Mouse (Mus musculus) heart, adult 8-10 months (tissue): Measurements from ENCODE around the gene Sebox. TPM values are rescaled to one million over a fixed set of nuclear protein-coding genes. Genes with fewer than 3 reads are reported as not detected.

ENCODE experiments used
- DNase-seq: peaks from one replicate; pipeline ENCODE4 v3.0.0; 2022; ENCODE audit warnings: low spot score
- total RNA-seq, 4 experiments: library from RNA; stranded (reverse); gene quantifications; 2 replicates each; pipeline ENCODE4 v1.2.4; 2022

The Sebox gene
- total RNA-seq, result not detected

DNA sequence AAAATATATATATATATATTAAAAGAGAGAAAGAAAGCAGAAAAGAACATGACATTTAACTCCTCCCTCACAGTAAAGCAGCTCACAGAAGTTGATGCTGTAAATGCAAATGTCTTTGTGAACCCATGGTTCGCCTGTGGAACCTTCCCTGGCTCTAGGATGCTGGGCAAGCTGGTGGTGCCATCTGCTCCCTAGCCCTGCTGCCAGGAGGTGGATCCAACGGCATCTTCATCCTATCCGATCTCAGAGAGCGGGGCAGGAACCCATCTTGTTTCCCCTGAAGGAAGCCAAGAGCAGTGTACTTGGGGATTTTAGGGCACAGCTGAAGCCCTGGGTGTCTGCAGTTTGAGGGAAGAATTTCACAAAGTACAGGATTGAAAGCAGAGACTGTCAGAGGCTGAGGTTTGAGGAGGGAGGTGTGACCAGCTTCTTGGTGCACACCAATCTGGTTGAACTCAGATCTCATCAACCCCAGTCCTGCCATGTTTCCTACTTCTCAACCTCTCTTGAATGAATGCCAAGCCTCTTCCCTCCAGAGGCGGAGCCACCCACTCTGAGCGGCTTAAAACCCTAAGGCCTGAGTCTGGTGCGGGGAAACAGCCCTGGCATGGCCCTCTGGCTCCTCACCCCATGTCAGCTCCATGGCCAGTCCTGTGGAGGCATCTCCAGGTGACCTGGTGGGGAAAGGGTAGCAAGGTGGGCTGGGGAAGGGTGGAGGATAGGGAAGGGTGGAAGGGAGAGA lies at the start of gene Sebox:
Gene Sebox, plus strand, starts transcription at position 539 of the 742 bp plus-strand sequence.
- DNase-seq, result no peak

- DNase-seq, result peak; percentile 48
Observed at GRCm38 (mm10) chr11:78453675-78454074, 49.6 kb upstream of the Sebox start.

- no peak for DNase-seq
Observed at GRCm38 (mm10) chr11:78454276-78454675, 49.0 kb upstream of the Sebox start.

DNA sequence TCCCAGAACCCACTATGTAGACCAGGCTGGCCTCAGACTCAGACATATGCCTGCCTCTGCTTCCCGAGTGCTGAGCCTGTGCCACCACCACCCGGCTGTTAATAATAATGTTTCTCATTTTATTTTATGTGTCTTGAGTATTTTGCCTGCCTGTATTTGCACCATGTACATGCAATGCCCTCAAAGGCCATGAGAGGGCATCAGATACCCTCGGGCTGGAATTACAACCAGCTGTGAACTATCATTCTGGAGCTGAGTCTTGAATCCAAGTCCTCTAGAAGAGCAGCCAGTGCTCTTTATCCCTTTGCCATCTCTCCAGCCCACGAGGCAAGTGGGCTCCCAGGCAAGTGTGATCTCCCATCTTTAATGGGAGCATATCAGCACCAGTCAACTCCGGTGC lies 47.9 kb upstream of the Sebox start:
- DNase-seq, result peak; percentile 19

DNA sequence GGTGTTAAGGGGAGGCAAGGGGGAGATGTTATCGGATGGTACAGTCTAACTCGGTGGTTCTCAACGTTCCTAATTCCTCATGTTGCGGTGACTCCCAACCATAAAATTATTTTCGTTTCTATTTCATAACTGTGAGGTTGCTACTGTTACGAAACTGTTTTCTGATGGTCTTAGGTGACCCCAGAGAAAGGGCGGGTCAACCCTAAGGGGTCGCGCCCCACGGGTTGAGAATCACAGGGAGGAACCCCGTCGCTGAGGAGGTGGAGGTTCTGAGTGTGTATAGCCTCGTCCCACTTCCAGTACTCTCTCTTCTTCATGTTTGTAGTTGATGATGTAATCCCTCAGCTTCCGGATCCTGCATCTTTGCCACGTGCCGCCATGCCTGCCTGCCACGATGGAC lies 44.5 kb upstream of the Sebox start:
- no peak for DNase-seq

DNA sequence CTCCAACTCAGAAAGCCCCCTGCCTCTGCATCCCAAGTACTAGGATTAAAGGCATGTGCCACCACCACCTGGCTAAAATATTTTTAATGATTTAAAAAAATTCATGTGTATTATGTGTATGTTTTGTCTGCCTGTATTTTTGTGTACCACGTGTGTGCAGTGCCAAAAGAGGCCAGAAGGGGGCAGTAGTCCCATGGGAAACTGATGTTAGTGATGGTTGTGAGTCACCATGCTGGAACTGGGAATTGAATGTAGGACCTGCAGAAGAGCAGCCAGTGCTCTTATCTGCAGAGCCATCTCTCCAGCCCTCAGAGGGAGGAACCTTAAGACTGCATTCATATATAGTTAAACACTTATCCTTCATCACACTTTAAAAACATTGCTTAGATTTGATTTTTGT lies 41.4 kb upstream of the Sebox start:
- no peak for DNase-seq

GRCm38 (mm10) chr11:78462669-78463068 lies 40.6 kb upstream of the Sebox start:
- DNase-seq, result no peak

- no peak for DNase-seq
Observed at GRCm38 (mm10) chr11:78463286-78464036, 39.8 kb upstream of the Sebox start.

DNA sequence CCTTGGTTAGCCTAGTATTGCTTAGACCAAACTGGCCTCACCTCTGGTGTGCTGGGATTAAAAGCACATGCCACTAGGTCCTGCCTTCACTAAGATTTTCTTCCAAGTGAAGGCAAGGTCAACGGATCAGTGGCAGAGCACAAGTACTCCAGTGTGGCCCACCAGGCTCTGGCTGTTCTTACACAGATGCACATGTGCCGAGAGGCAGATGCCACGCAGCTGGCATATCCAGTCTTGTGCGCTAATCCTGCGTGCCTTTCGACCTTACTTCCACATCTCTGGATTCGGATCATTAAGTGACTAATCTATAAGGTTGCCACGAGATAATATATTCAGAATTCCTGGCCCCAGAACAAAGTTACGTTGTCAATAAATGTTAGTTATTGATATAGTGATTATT lies 38.1 kb upstream of the Sebox start:
- DNase-seq, result no peak

DNA sequence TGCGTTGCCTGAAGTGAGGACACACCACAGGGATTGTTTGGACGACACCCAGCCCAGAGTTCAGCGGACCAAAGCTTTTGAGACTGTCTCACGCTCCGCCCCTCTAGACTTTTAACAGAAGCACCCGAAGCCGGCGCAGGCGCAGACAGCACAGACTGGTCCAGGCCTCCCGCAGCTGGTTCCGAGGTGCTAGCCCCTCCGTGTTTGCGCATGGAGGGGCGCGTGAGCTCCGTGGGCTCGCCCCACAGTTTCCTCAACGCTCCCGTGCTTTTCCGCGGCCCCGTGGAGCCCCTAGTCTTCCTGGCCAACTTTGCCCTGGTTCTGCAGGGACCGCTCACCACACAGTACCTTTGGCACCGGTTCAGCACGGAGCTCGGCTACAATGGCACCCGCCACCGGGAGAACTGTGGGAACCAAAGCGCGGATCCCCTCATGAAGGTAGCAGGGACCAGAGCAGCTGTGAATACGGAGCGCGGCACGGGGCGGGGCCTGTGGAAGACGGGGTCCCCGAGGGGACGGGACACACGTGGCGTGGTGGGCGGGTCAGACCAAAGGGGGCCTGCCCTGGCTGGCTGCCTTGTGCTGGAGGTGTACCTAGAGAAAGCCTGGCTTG lies 37.6 kb upstream of the Sebox start, which contains the start of gene Slc46a1:
Gene Slc46a1, plus strand, starts transcription at position 130 of the 613 bp plus-strand sequence.
- peak; percentile 76 for DNase-seq

GRCm38 (mm10) chr11:78466242-78466912 lies 36.9 kb upstream of the Sebox start:
- no peak for DNase-seq

DNA sequence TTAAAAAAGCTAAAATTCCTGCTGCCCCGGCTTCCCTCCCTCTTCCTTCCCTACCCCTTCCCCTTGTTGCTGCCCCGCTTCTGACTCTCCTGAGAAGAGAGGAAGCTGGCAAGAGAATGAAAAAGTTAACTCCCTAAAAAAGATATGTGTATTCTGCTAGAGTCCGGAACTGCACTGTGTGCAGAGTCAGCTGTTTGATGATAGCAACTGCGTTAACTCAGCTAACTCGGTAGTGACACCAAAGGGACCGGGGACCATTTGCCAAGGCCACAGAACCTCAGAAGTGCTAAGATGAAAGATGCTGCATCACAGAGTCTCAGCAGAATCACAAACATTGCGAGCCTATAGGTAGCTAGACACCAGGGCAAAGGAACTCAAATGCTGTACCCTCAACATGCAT lies 35.7 kb upstream of the Sebox start:
- no peak for DNase-seq

GRCm38 (mm10) chr11:78467932-78468331 lies 35.3 kb upstream of the Sebox start:
- DNase-seq, result no peak

DNA sequence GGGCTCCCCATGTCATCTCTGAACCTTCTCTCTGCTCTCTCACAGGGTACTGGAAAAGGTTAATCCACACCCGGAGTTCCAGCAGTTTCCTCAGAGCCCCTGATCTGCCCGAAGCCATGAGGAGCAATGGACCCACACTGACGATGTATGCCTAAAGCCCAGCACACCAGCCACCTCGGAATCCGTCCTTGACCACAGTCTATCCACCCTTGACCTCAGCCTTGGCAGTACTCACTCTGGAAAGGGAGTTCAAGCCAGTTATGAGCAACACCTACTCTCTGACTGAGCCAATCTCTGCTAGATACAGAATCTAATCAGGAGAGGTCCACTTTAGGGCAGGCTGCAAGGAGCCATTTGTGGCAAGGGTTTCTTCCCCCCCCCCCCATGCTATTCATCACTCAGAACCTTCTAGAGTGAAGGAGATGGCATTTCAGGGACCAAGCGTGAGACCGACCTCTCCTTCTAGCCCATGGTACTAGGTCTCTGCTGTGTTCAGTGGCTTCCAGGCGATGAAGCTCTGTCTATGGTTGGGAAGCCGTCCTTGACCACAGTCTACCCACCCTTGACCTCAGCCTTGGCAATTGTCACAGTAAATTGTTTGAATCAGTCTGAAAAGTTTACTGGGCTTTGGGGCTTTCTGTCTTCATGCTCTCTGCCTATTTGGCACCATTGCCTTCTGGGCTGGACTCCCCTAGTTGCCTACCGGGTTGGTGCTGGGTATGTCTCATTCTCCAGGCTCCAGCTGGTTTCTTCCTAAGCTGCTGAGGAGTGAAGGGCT lies 31.7 kb upstream of the Sebox start:
- no peak for DNase-seq

DNA sequence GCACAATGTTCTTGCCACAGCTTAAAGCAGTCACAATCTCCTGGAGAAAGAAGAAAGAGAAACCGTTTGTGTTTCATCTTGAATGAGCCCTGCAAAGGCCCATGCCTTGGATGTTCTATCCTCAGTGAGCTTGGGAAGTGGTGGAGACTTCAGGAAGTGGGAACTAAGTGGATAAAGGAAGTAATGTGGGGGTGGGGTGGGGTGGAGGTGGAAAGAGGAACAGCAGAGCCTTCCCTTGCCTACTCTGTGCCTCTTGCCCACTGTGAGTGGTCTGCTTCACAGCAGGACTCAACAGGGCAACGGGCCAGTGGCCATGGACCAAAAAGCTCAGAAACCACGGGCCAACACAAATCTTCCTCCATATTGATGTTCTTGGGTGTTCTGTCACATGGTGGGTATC lies 28.0 kb upstream of the Sebox start:
- DNase-seq, result no peak

DNA sequence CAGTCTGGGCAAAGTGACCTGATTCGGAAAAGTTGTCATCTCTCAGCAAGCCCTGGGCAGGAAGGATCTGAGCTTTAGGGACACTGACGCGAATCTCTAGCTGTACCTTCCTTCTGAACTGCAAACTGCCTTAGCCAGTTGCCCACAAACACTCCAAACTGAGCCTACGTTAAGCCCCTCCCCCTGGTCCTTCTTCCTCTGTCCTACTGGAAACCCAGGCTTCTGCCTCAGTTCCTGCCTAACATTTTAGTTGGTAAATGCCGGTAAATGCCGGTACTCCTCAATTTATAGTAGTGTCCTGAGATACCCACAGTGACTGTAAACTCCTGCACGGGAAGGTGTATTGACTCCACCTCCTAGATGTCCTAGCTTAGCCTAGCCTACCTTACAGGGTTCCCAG lies 19.6 kb upstream of the Sebox start:
- no peak for DNase-seq

- DNase-seq, result peak; percentile 63
Observed at GRCm38 (mm10) chr11:78488168-78488567, 15.1 kb upstream of the Sebox start.

DNA sequence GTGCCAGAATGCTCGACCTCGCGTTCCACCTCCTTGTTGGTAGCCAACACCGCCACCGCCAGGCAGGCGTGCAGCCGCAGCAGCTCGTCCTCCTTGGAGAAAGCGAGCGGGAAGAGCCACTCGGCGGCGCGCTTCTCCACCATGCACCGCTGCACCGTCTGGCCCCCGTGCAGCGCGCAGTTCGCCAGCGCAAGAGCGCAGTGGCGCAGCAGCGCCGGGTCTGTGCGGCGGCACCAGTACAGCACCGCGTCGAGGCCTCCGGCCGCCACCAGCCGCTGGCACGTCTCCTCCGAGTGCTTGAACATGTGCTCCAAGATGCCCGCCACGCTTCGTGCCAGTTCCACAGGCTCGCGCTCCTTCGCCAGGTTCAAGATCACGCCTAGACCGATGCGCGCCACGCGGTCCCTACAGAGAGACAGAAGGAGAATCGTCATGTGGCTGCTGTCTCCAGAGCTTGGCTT lies 12.4 kb upstream of the Sebox start:
- DNase-seq, result no peak

DNA sequence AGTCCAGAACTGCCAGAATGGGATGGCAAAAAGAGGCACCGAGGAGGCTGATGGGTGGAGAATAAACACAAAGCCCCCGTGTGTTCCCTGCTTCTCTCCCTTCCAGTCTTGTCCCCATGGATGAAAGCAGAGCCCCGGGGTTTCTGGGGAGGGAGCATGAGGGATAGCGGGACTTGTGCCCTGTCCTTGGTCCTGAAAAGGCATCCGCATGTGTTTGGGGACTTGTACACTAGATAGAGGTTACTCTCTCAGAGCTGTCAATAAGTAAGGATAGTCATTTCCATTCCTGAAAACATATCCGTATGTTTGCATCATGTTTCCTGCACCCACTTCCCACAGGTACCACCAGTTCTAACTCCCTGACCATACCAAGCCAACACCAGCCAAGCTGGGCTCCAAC lies 7.3 kb upstream of the Sebox start:
- no peak for DNase-seq

- DNase-seq, result no peak
Observed at GRCm38 (mm10) chr11:78497071-78497541, 6.1 kb upstream of the Sebox start.
